Mouse (Mus musculus): Measurements from ENCODE around the gene Cep250. TPM values are rescaled to one million over a fixed set of nuclear protein-coding genes. Genes with fewer than 3 reads are reported as not detected.
A peak's percentile ranks its signal among the peaks of the same experiment; 100 is the strongest.

The Cep250 gene
- total and polyA plus RNA-seq, 2 experiments from 2014 or later = 3.7 to 4.0 TPM

DNA sequence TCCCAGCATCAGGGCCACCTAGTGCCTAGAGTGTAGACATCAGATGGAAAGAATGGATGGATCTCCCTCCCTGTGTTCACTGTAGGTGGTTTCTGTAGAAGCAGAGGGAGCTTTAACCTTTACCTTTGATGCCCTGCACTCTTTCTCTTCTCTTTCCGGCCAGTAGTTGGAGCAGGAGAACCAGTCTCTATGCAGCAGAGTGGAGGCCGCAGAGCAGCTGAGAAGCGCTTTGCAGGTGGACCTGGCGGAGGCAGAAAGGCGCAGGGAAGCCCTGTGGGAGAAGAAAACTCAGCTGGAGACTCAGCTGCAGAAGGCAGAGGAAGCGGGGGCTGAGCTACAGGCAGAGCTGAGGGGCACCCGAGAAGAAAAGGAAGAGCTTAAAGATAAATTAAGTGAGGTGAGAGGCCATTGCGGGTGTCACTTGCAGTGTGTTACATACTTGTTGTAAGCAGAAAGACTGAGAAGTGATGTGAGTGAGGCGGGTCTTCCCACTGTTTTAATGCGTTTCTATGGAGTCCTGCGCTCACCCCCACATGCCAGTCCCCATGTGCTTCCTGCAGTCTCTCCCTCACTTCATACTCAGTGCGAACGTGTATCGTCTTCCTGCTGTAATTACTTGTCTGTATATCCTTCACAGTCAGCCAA is 18.0 kb downstream of the Cep250 start:
- WGBS = 76% methylated on average over 14 of the region's 14 CpGs
- no peak for ATAC-seq (ENCODE audit: insufficient read depth, low read depth)
- no peak overlapping the region for H3K27ac ChIP-seq (ENCODE audit: low read depth)
- no peaks in the 10 kb centered on the region for H3K27me3 ChIP-seq (ENCODE audit: control insufficient read depth, insufficient read depth, low read length)
- peaks cover 79% of the 10 kb centered on the region for H3K36me3 ChIP-seq (replicated peaks; ENCODE audit: control insufficient read depth, insufficient read depth, low read length)
- DNase-seq (ENCODE audit: low spot score) = no peak
- TF ChIP-seq CTCF (IDR thresholded peaks at IDR 0.05; ENCODE audit: low read depth) (no peak), EP300 (IDR thresholded peaks at IDR 0.05; ENCODE audit: low read depth) (no peak)
- H3K9me3 ChIP-seq (replicated peaks; ENCODE audit: control insufficient read depth, low read length) = no peaks in the 10 kb centered on the region
- no peak overlapping the region for H3K9ac ChIP-seq (replicated peaks; ENCODE audit: low read depth, low read length)
- H3K4me1 ChIP-seq (ENCODE audit: control insufficient read depth, insufficient read depth) = no peaks in the 10 kb centered on the region
- H3K4me2 ChIP-seq (ENCODE audit: low read depth, low read length) = no peak overlapping the region
- H3K4me3 ChIP-seq (ENCODE audit: low read depth, low read length) = no peak overlapping the region

DNA sequence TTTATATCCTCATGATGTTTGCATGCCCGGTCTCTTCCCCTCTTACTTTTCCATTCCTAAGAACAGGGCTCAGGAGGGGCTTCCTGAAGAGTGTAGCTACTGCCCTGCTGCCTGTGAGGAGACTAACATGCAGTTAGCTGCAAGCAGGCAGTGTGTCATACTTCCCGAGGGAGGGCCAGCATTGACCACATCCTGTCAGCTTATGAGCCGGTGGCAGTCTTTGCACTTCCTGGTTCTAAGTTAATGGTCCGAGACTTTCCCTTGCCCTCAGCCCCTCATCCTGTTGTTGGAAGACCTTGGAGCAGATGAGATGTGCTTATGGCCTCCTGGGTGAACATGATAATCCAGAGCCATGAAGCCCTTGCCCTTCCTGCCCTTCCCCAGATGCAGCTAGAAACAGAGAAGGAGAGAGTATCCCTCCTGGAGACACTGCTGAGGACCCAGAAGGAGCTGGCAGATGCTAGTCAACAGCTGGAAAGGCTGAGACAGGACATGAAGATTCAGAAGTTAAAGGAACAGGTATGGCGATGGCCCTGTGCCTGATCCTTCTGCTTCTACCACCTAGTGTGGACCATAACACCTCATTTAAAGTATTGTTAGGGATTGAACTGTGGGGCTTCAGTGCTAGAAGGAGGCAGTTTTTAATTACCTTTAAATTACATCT is 23.2 kb downstream of the Cep250 start:
- Histone ChIP-seq H3K27me3 (ENCODE audit: control insufficient read depth, insufficient read depth, low read length) (no peaks in the 10 kb centered on the region), H3K27ac (ENCODE audit: low read depth) (peak overlapping the region; percentile 52), H3K9ac (replicated peaks; ENCODE audit: low read depth, low read length) (no peak overlapping the region), H3K36me3 (replicated peaks; ENCODE audit: control insufficient read depth, insufficient read depth, low read length) (peaks cover 80% of the 10 kb centered on the region), H3K4me1 (ENCODE audit: control insufficient read depth, insufficient read depth) (no peaks in the 10 kb centered on the region), H3K4me2 (ENCODE audit: low read depth, low read length) (peak overlapping the region; percentile 6; the same call in 1 of the 2 replicates), H3K9me3 (replicated peaks; ENCODE audit: control insufficient read depth, low read length) (no peaks in the 10 kb centered on the region), H3K4me3 (ENCODE audit: low read depth, low read length) (no peak overlapping the region)
- DNase-seq (ENCODE audit: low spot score) = peak; percentile 25
- 60% methylated on average over 5 of the region's 5 CpGs for WGBS
- no peak for TF ChIP-seq CTCF (IDR thresholded peaks at IDR 0.05; ENCODE audit: low read depth)
- TF ChIP-seq EP300 (IDR thresholded peaks at IDR 0.05; ENCODE audit: low read depth) = no peak
- peak; percentile 74 for ATAC-seq (ENCODE audit: insufficient read depth, low read depth)

DNA sequence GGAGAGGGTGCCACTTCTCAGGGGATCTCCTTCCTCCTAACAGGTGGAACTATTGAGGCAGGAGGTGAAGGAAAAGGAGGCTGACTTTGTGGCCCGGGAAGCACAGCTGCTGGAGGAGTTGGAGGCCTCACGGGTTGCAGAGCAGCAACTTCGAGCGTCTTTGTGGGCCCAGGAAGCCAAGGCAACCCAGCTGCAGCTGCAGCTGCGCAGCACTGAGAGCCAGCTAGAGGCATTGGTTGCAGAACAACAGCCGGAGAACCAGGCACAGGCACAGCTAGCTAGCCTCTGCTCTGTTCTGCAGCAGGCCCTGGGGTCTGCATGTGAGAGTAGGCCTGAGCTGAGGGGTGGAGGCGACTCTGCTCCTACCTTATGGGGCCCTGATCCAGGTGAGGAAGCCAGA is 29.5 kb downstream of the Cep250 start:
- Histone ChIP-seq H3K4me3 (ENCODE audit: low read depth, low read length) (no peak overlapping the region), H3K27ac (ENCODE audit: low read depth) (peak overlapping the region; percentile 57; the same call in 1 of the 2 replicates), H3K36me3 (replicated peaks; ENCODE audit: control insufficient read depth, insufficient read depth, low read length) (peaks cover 93% of the 10 kb centered on the region), H3K9me3 (replicated peaks; ENCODE audit: control insufficient read depth, low read length) (no peaks in the 10 kb centered on the region), H3K4me2 (ENCODE audit: low read depth, low read length) (no peak overlapping the region), H3K27me3 (ENCODE audit: control insufficient read depth, insufficient read depth, low read length) (no peaks in the 10 kb centered on the region), H3K9ac (replicated peaks; ENCODE audit: low read depth, low read length) (no peak overlapping the region), H3K4me1 (ENCODE audit: control insufficient read depth, insufficient read depth) (no peaks in the 10 kb centered on the region)
- ATAC-seq (ENCODE audit: insufficient read depth, low read depth) (no peak), DNase-seq (ENCODE audit: low spot score) (no peak)
- TF ChIP-seq CTCF (IDR thresholded peaks at IDR 0.05; ENCODE audit: low read depth) = no peak
- no peak for TF ChIP-seq EP300 (IDR thresholded peaks at IDR 0.05; ENCODE audit: low read depth)
- 91% methylated on average over 7 of the region's 7 CpGs for WGBS

DNA sequence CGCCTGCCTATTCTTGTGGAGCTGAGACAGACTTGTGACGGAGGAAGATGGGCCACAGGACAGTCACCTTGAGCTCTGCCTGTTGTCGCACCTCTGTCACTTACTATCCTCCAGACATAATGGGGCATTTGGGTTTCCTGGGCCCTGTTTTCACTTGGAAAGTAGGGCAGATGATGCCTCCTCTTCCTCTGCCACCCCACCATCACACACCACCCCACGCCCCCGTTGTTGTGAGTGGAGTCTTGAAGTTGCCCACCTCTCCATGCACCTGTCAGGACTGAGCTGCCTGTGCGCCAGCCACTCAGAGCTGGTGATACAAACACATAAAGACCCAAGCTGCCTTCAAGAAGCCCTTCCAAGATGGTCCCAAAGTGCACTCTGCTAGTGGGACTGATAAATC is 30.9 kb downstream of the Cep250 start:
- TF ChIP-seq CTCF (IDR thresholded peaks at IDR 0.05; ENCODE audit: low read depth) (no peak), EP300 (IDR thresholded peaks at IDR 0.05; ENCODE audit: low read depth) (no peak)
- Histone ChIP-seq H3K27me3 (ENCODE audit: control insufficient read depth, insufficient read depth, low read length) (no peaks in the 10 kb centered on the region), H3K36me3 (replicated peaks; ENCODE audit: control insufficient read depth, insufficient read depth, low read length) (peaks cover 93% of the 10 kb centered on the region), H3K9me3 (replicated peaks; ENCODE audit: control insufficient read depth, low read length) (no peaks in the 10 kb centered on the region), H3K9ac (replicated peaks; ENCODE audit: low read depth, low read length) (no peak overlapping the region), H3K4me2 (ENCODE audit: low read depth, low read length) (no peak overlapping the region), H3K4me1 (ENCODE audit: control insufficient read depth, insufficient read depth) (peaks cover 12% of the 10 kb centered on the region), H3K27ac (ENCODE audit: low read depth) (0 out of 2 replicates have a peak overlapping the region, but pooled peaks have one; percentile 7), H3K4me3 (ENCODE audit: low read depth, low read length) (no peak overlapping the region)
- DNase-seq (ENCODE audit: low spot score) (no peak), ATAC-seq (ENCODE audit: insufficient read depth, low read depth) (no peak)
- WGBS = 94% methylated on average over 6 of the region's 6 CpGs

DNA sequence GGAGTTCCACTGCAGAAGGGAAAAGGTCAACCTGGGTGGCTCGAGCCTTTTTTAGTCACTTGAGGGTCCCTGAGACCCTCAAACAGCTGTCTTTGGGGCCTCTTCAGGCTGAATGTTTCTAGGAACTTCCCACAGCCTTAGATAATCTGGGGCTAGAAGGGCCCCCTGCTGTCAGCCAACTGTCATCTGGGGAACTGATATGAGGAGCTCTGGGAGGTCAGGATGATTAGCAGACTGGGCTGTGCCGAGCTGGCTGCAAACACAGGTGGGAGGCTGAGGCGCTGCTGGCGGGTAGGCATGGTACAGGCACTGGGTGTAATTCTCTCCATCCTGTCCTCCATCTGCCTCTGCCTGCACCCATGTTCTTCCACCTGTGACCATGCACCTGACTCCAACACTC is 32.8 kb downstream of the Cep250 start:
- Histone ChIP-seq H3K9me3 (replicated peaks; ENCODE audit: control insufficient read depth, low read length) (no peaks in the 10 kb centered on the region), H3K27ac (ENCODE audit: low read depth) (no peak overlapping the region), H3K9ac (replicated peaks; ENCODE audit: low read depth, low read length) (no peak overlapping the region), H3K4me1 (ENCODE audit: control insufficient read depth, insufficient read depth) (peaks cover 12% of the 10 kb centered on the region), H3K27me3 (ENCODE audit: control insufficient read depth, insufficient read depth, low read length) (no peaks in the 10 kb centered on the region), H3K4me3 (ENCODE audit: low read depth, low read length) (no peak overlapping the region), H3K36me3 (replicated peaks; ENCODE audit: control insufficient read depth, insufficient read depth, low read length) (peaks cover 87% of the 10 kb centered on the region), H3K4me2 (ENCODE audit: low read depth, low read length) (no peak overlapping the region)
- TF ChIP-seq CTCF (IDR thresholded peaks at IDR 0.05; ENCODE audit: low read depth) (no peak), EP300 (IDR thresholded peaks at IDR 0.05; ENCODE audit: low read depth) (no peak)
- DNase-seq (ENCODE audit: low spot score) (no peak), ATAC-seq (ENCODE audit: insufficient read depth, low read depth) (no peak)
- 37% methylated on average over 4 of the region's 4 CpGs for WGBS
